Mouse (Mus musculus): ENCODE measurements around the gene Tmsb4x. TPM values are rescaled to one million over a fixed set of nuclear protein-coding genes. Genes with fewer than 3 reads are reported as not detected.

Tmsb4x gene
- polyA plus RNA-seq (2012; fragmentation: generic; extraction: Trizol), result 1,421 TPM
- long read RNA-seq, experiment 1, transcript Tmsb4x-201 (3 exons, 768 nt), result major isoform, 607 of 704 reads
- long read RNA-seq, experiment 1, partial matches to known transcripts, result 90 of 704 reads
- long read RNA-seq, experiment 1, other reads (novel, unspliced or antisense), result 4 of 704 reads
- long read RNA-seq, experiment 2, transcript Tmsb4x-201 (3 exons, 768 nt), result major isoform, 72 of 73 reads
- long read RNA-seq, experiment 2, partial matches to known transcripts, result 0 of 73 reads
- long read RNA-seq, experiment 2, other reads (novel, unspliced or antisense), result 1 of 73 reads

DNA sequence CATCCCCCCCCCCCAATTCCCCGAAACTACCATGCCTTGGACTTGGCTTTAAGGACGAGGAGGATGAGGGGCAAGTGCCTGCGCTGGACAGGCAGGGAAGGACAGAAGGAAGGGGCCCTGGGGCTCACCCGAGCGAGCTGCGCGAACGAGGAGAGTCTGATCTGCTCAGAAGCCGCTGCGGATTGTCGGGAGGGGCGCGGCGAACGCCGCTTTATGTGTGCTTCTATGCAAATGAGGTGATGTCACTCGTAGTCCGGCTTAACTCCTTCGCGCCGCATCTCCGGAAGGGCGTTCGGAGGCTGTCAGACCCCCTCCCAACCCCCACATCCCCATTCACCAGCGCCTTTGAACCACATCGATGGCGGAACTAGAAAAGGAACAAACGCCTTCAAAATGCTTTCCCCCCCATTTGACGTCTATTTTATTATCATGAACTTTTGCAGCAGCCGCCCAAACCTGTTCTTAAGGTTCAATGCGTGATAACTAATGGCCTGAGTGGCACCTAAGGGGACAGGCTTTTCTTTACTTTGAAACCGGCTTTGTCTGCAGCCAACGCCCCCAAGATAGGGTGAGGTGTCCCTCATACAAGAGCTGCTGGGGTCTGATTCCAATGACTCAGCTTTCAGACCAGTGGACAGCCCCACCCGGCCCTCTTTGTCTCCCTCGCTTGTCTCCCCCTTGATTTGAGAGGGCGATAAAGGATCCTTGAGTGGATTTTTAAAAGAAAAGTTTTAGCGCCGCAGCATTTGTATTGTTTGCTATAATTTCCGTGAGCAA lies at the start of gene Tmsb4x:
Gene Tmsb4x, minus strand, starts transcription at position 338 of the 777 bp plus-strand sequence.
- H3K79me2 ChIP-seq (ENCODE audit: control insufficient read depth, insufficient read depth), result peaks cover 13% of the 10 kb centered on the region
- H3K27me3 ChIP-seq (ENCODE audit: control insufficient read depth, insufficient read depth, insufficient read length), result no peaks in the 10 kb centered on the region
- peak within 1 kb of the TSS; percentile 49 for H3K4me3 ChIP-seq (ENCODE audit: insufficient read depth, poor library complexity, severe bottlenecking)
- peak within 1 kb of the TSS; percentile 80 for H3ac ChIP-seq (ENCODE audit: control insufficient read depth, insufficient read length, low read depth)
- peaks cover 8% of the 10 kb centered on the region for H3K79me3 ChIP-seq (ENCODE audit: low read depth)
- TF ChIP-seq CTCF (IDR thresholded peaks at IDR 0.05; ENCODE audit: control insufficient read depth, insufficient read depth, insufficient read length), result no peak
- TF ChIP-seq CEBPB (IDR thresholded peaks at IDR 0.05; ENCODE audit: low read depth), result no peak
- no peak for TF ChIP-seq MYOD1 (IDR thresholded peaks at IDR 0.05; ENCODE audit: control insufficient read depth, insufficient read length, low read depth)
- TF ChIP-seq USF1 (IDR thresholded peaks at IDR 0.05; ENCODE audit: low read depth), result no peak
- TF ChIP-seq FOSL1 (IDR thresholded peaks at IDR 0.05; ENCODE audit: insufficient read depth, low read length, poor library complexity, severe bottlenecking), result no peak
- TF ChIP-seq MYOG (IDR thresholded peaks at IDR 0.05; ENCODE audit: control insufficient read depth, extremely low read depth, insufficient read length), result no peak
- TF ChIP-seq MAX (IDR thresholded peaks at IDR 0.05), result no peak
- H3K36me3 ChIP-seq (ENCODE audit: control insufficient read depth, insufficient read depth), result peaks cover 4% of the 10 kb centered on the region

DNA sequence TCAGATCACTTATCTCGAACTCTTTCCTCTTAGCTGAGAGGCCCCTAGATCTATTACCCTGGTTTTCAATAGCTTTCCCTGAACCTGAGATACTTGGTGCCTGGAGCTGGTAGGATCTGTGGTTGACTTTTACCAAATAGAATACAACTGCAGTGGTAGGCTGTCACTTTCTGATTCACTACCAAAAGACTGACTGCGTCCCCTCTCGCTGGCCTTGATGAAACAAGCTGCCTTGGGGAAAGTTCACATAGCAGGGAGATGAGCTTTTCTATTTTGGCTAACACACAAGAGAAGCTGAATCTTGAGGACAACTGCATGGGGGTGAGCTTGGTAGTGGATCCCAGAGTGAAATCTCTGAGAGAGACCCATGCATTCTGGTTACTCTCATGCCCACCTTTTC lies 32.6 kb upstream of the Tmsb4x start:
- Histone ChIP-seq H3K79me2 (ENCODE audit: control insufficient read depth, insufficient read depth) (no peaks in the 10 kb centered on the region), H3K27me3 (ENCODE audit: control insufficient read depth, insufficient read depth, insufficient read length) (no peaks in the 10 kb centered on the region), H3ac (ENCODE audit: control insufficient read depth, insufficient read length, low read depth) (no peak overlapping the region), H3K4me3 (ENCODE audit: insufficient read depth, poor library complexity, severe bottlenecking) (no peak overlapping the region), H3K79me3 (ENCODE audit: low read depth) (no peaks in the 10 kb centered on the region), H3K36me3 (ENCODE audit: control insufficient read depth, insufficient read depth) (no peaks in the 10 kb centered on the region)
- TF ChIP-seq MYOG (IDR thresholded peaks at IDR 0.05; ENCODE audit: control insufficient read depth, extremely low read depth, insufficient read length) (no peak), MYOD1 (IDR thresholded peaks at IDR 0.05; ENCODE audit: control insufficient read depth, insufficient read length, low read depth) (no peak), FOSL1 (IDR thresholded peaks at IDR 0.05; ENCODE audit: insufficient read depth, low read length, poor library complexity, severe bottlenecking) (no peak), MAX (IDR thresholded peaks at IDR 0.05) (no peak), USF1 (IDR thresholded peaks at IDR 0.05; ENCODE audit: low read depth) (no peak), CEBPB (IDR thresholded peaks at IDR 0.05; ENCODE audit: low read depth) (no peak), CTCF (IDR thresholded peaks at IDR 0.05; ENCODE audit: control insufficient read depth, insufficient read depth, insufficient read length) (no peak)

DNA sequence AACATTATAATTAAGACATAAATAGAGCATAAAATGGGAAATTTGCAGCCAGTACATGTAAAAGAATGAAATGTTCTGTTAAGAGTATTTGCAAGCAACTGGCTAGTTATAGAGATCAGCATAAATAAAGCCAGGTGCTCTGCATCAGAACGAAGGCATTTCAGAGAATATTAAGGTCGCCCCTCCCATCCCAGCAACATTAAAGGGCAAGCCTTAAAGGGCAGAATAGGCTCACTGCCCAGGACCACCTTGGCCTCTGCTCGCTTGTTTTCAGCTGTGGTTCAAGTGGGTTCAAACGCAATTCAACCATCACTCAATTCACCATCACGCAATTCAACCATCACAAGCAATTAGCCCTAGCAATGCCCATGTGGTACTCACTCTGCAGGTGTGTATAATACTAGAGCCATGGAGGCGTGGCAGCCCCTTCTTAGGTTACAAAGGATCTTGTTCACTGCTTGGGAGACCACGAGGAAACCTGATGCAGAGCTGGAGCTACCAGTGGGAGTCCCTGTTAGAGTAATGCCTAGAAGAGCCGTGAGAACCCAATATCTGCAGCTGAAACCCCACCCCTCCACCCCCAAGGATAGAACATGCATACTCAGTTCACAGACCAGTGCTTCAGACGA lies 30.3 kb upstream of the Tmsb4x start:
- H3K27me3 ChIP-seq (ENCODE audit: control insufficient read depth, insufficient read depth, insufficient read length), result no peaks in the 10 kb centered on the region
- no peaks in the 10 kb centered on the region for H3K79me3 ChIP-seq (ENCODE audit: low read depth)
- H3K79me2 ChIP-seq (ENCODE audit: control insufficient read depth, insufficient read depth), result no peaks in the 10 kb centered on the region
- no peak overlapping the region for H3ac ChIP-seq (ENCODE audit: control insufficient read depth, insufficient read length, low read depth)
- no peaks in the 10 kb centered on the region for H3K36me3 ChIP-seq (ENCODE audit: control insufficient read depth, insufficient read depth)
- H3K4me3 ChIP-seq (ENCODE audit: insufficient read depth, poor library complexity, severe bottlenecking), result no peak overlapping the region
- TF ChIP-seq CTCF (IDR thresholded peaks at IDR 0.05; ENCODE audit: control insufficient read depth, insufficient read depth, insufficient read length) (no peak), CEBPB (IDR thresholded peaks at IDR 0.05; ENCODE audit: low read depth) (no peak), USF1 (IDR thresholded peaks at IDR 0.05; ENCODE audit: low read depth) (no peak)

DNA sequence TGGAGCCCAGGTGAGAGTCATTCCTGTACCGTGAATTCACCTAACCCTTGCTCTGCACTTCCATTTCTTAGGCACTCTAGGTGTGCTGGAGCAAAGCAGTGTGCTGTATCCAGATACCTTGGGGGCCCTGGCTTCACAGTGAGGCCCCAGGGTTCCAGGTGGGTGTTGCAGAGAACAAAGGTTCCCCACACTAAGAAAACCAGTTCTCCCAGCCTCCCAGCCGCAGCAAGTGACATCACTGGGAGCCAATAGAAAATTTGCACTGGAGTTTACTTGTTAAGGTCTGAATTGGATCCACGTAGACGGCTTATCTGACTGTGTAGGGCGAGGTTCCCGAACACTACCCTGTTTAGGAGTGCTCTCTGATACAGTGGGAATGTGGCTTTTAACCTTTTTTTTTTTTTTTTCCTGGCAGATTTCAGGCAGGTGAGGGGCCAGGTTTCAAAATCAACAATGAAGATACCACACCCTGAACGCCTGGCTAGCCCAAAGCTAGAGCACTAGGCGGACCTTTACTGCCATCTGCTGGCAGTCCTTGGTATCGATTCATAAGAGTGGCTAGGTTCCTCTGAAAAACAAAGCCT lies 24.1 kb upstream of the Tmsb4x start:
- TF ChIP-seq USF1 (IDR thresholded peaks at IDR 0.05; ENCODE audit: low read depth) (no peak), CTCF (IDR thresholded peaks at IDR 0.05; ENCODE audit: control insufficient read depth, insufficient read depth, insufficient read length) (peak; percentile 16), CEBPB (IDR thresholded peaks at IDR 0.05; ENCODE audit: low read depth) (no peak), MAX (IDR thresholded peaks at IDR 0.05) (no peak), MYOG (IDR thresholded peaks at IDR 0.05; ENCODE audit: control insufficient read depth, extremely low read depth, insufficient read length) (no peak), FOSL1 (IDR thresholded peaks at IDR 0.05; ENCODE audit: insufficient read depth, low read length, poor library complexity, severe bottlenecking) (no peak), MYOD1 (IDR thresholded peaks at IDR 0.05; ENCODE audit: control insufficient read depth, insufficient read length, low read depth) (no peak)
- H3K36me3 ChIP-seq (ENCODE audit: control insufficient read depth, insufficient read depth), result no peaks in the 10 kb centered on the region
- no peaks in the 10 kb centered on the region for H3K27me3 ChIP-seq (ENCODE audit: control insufficient read depth, insufficient read depth, insufficient read length)
- no peak overlapping the region for H3K4me3 ChIP-seq (ENCODE audit: insufficient read depth, poor library complexity, severe bottlenecking)
- no peaks in the 10 kb centered on the region for H3K79me3 ChIP-seq (ENCODE audit: low read depth)
- no peak overlapping the region for H3ac ChIP-seq (ENCODE audit: control insufficient read depth, insufficient read length, low read depth)
- no peaks in the 10 kb centered on the region for H3K79me2 ChIP-seq (ENCODE audit: control insufficient read depth, insufficient read depth)

DNA sequence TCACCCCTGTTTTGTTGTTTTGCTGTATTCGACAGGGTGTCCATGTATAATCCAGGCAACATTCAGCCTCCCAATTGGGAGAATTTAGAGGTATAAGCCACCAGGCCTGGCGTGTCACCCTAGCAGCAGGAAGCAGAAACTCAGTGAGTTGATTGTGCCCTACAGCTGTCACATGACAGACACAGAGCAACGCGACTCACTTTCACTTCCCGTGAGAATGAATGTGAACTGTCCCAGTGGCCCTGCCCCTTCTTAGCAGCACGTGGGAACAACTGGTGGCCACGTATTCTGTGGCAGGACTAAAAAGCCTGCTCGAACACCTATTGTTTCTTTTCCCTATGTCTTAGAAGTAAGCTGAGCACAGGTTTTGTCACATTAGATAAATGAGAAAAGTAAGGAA lies 22.0 kb upstream of the Tmsb4x start:
- no peak overlapping the region for H3ac ChIP-seq (ENCODE audit: control insufficient read depth, insufficient read length, low read depth)
- no peaks in the 10 kb centered on the region for H3K79me3 ChIP-seq (ENCODE audit: low read depth)
- no peak for TF ChIP-seq USF1 (IDR thresholded peaks at IDR 0.05; ENCODE audit: low read depth)
- no peak for TF ChIP-seq CTCF (IDR thresholded peaks at IDR 0.05; ENCODE audit: control insufficient read depth, insufficient read depth, insufficient read length)
- no peak for TF ChIP-seq FOSL1 (IDR thresholded peaks at IDR 0.05; ENCODE audit: insufficient read depth, low read length, poor library complexity, severe bottlenecking)
- H3K36me3 ChIP-seq (ENCODE audit: control insufficient read depth, insufficient read depth), result no peaks in the 10 kb centered on the region
- H3K27me3 ChIP-seq (ENCODE audit: control insufficient read depth, insufficient read depth, insufficient read length), result no peaks in the 10 kb centered on the region
- H3K4me3 ChIP-seq (ENCODE audit: insufficient read depth, poor library complexity, severe bottlenecking), result no peak overlapping the region
- H3K79me2 ChIP-seq (ENCODE audit: control insufficient read depth, insufficient read depth), result no peaks in the 10 kb centered on the region

Measured in C2C12 (cell line).